Mouse (Mus musculus) ES-E14 (cell line): ENCODE results near the gene Zfand6. TPM values are rescaled to one million over a fixed set of nuclear protein-coding genes. Genes with fewer than 3 reads are reported as not detected.

Experiments
- DNase-seq: peaks from one replicate; pipeline ENCODE4 v3.0.0-alpha.2; 2013; ENCODE audit warnings: low read depth, low spot score
- H3K27ac ChIP-seq: 2 replicates; pipeline ENCODE4 v1.5.1; 2012; ENCODE audit warnings: low read depth, mild to moderate bottlenecking, low read length, moderate library complexity, mixed read lengths; ENCODE audit not compliant: poor library complexity, insufficient read depth, severe bottlenecking
- H3K36me3 ChIP-seq: 2 replicates; pipeline ENCODE4 v1.6.1; 2012; ENCODE audit warnings: mild to moderate bottlenecking, low read length, moderate library complexity, mixed read lengths; ENCODE audit not compliant: control insufficient read depth, poor library complexity, insufficient read depth, severe bottlenecking
- H3K4me1 ChIP-seq, 2 experiments: fragments of 150-350 bp in 1 of 2; sonication (generic) in 1 of 2; 2 replicates each; pipeline ENCODE4 v1.6.1; 2012; ENCODE audit warnings: low read length in 2 of 2, mild to moderate bottlenecking in 1 of 2, mixed read lengths in 1 of 2; ENCODE audit not compliant: control insufficient read depth in 2 of 2, insufficient read depth in 2 of 2, poor library complexity in 1 of 2
- H3K4me3 ChIP-seq, 2 experiments: fragments of 150-350 bp in 1 of 2; sonication (generic) in 1 of 2; 2 replicates each; pipeline ENCODE4 v1.5.1; 2012; ENCODE audit warnings: low read length in 2 of 2, low read depth in 1 of 2, mild to moderate bottlenecking in 1 of 2, mixed read lengths in 1 of 2; ENCODE audit not compliant: insufficient read depth in 1 of 2, poor library complexity in 1 of 2, severe bottlenecking in 1 of 2
- H3K9ac ChIP-seq: 2 replicates; pipeline ENCODE4 v1.6.1; 2012; ENCODE audit warnings: low read depth, mild to moderate bottlenecking, low read length, mixed read lengths; ENCODE audit not compliant: poor library complexity, insufficient read depth, severe bottlenecking
- H3K9me3 ChIP-seq: fragments of 150-350 bp; sonication (generic); 2 replicates; pipeline ENCODE4 v1.6.1; 2012; ENCODE audit warnings: low read depth, mild to moderate bottlenecking, low read length; ENCODE audit not compliant: control insufficient read depth, insufficient read depth
- CHD2 ChIP-seq: IDR thresholded peaks from 2 replicates; pipeline ENCODE4 v1.6.1; 2014; ENCODE audit warnings: mild to moderate bottlenecking, low read depth, low read length, inconsistent platforms
- HCFC1 ChIP-seq: IDR thresholded peaks from 2 replicates; pipeline ENCODE4 v1.6.1; 2012; ENCODE audit warnings: low read length, inconsistent platforms, borderline replicate concordance; ENCODE audit not compliant: insufficient read depth
- MAFK ChIP-seq: IDR thresholded peaks from 2 replicates; pipeline ENCODE4 v1.6.1; 2014; ENCODE audit warnings: mild to moderate bottlenecking, low read depth, low read length, inconsistent platforms; ENCODE audit not compliant: insufficient read depth
- ZC3H11A ChIP-seq: IDR thresholded peaks from 2 replicates; pipeline ENCODE4 v1.6.1; 2012; ENCODE audit warnings: low read depth, mild to moderate bottlenecking, inconsistent platforms, low read length, borderline replicate concordance
- ZNF384 ChIP-seq: IDR thresholded peaks from 2 replicates; pipeline ENCODE4 v1.6.1; 2012; ENCODE audit warnings: low read depth, low read length, inconsistent platforms
- in situ Hi-C, 2 experiments: fragments of 600-800 bp; cut with MboI; formaldehyde crosslinking; loops; one replicate each; pipeline ENCODE4 v1.15.1; 2025; ENCODE audit warnings: low sequenced_read_pairs in 2 of 2, inconsistent platforms in 1 of 2; ENCODE audit not compliant: unreplicated experiment in 2 of 2
- total RNA-seq: library from RNA; depleted of rRNA; stranded (reverse); fragments of 300-350 nt; gene quantifications from 2 replicates; pipeline ENCODE4 v1.2.3, GENCODE M21; 2012

Zfand6 gene
- total RNA-seq, 1 experiment = 47.9 TPM

GRCm38 (mm10) chr7:84731076-84731475, 41.3 kb upstream of the Zfand6 start:
- no peak for TF ChIP-seq ZC3H11A
- no peak for TF ChIP-seq CHD2
- Histone ChIP-seq H3K27ac (no peak overlapping the region), H3K4me1 (no peaks in the 10 kb centered on the region), H3K4me3 (no peak overlapping the region), H3K36me3 (no peaks in the 10 kb centered on the region), H3K9me3 (no peaks in the 10 kb centered on the region), H3K9ac (no peak overlapping the region)
- DNase-seq = no peak
- in situ Hi-C loops = no loop called here

GRCm38 (mm10) chr7:84722804-84723459, 33.2 kb upstream of the Zfand6 start:
- DNase-seq = no peak
- H3K4me3 ChIP-seq = no peak overlapping the region
- no peaks in the 10 kb centered on the region for H3K36me3 ChIP-seq
- no peaks in the 10 kb centered on the region for H3K4me1 ChIP-seq
- H3K9ac ChIP-seq = no peak overlapping the region
- in situ Hi-C loops = no loop called here
- H3K27ac ChIP-seq = no peak overlapping the region
- TF ChIP-seq MAFK = no peak
- TF ChIP-seq ZNF384 = no peak
- no peak for TF ChIP-seq ZC3H11A
- no peak for TF ChIP-seq CHD2
- no peak for TF ChIP-seq HCFC1
- no peaks in the 10 kb centered on the region for H3K9me3 ChIP-seq

- DNase-seq = no peak
- no peaks in the 10 kb centered on the region for H3K4me1 ChIP-seq
- in situ Hi-C loops = no loop called here
- no peak overlapping the region for H3K27ac ChIP-seq
- no peaks in the 10 kb centered on the region for H3K36me3 ChIP-seq
- no peak overlapping the region for H3K4me3 ChIP-seq
- TF ChIP-seq ZNF384 (no peak), MAFK (no peak), CHD2 (no peak), ZC3H11A (no peak), HCFC1 (no peak)
- no peak overlapping the region for H3K9ac ChIP-seq
- H3K9me3 ChIP-seq = no peaks in the 10 kb centered on the region
Observed at GRCm38 (mm10) chr7:84710287-84710958, 20.7 kb upstream of the Zfand6 start.

- no peak for DNase-seq
Observed at GRCm38 (mm10) chr7:84706877-84707276, 17.1 kb upstream of the Zfand6 start.

More at GRCm38 (mm10) chr7:84706877-84707276, 17.1 kb upstream of the Zfand6 start:
- Histone ChIP-seq H3K9me3 (no peaks in the 10 kb centered on the region), H3K36me3 (no peaks in the 10 kb centered on the region), H3K4me1 (no peaks in the 10 kb centered on the region), H3K9ac (no peak overlapping the region), H3K27ac (no peak overlapping the region), H3K4me3 (no peak overlapping the region)
- in situ Hi-C loops = no loop called here
- TF ChIP-seq CHD2 (no peak), ZNF384 (no peak), ZC3H11A (no peak), MAFK (no peak), HCFC1 (no peak)
